ENCODE assay signal across 18 mouse cellular contexts in the genomic region with DNA sequence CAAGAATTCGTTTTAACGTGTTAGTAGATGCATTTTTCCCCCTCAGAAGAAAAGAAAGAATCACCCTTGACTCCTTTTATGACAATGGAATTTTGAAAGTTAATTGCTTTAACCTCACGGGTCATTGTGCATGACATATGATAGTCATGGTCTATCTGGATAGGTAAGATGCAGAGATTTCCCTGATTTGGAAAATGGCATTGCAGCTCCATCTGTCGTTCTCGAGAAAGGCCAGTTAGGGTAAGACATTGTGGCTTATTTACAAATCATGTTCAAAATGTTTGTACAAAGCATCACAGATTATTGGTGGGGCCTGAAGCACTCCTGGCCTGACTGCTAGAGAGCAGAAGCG. TPM values are rescaled to one million over a fixed set of nuclear protein-coding genes. Genes with fewer than 3 reads are reported as not detected.
DNase-seq lines count a peak whose midpoint lies in the region; ATAC-seq lines count a peak whose summit lies in the region.
"Not testable (repeated sequence)": the region's sequence is repeated elsewhere in the genome, so short reads cannot be mapped to it uniquely, and the experiment has no call there.
"Had no signal": no experiment of that assay in that cellular context is flagged by ENCODE, and none has a peak within 500 bp of the region (broad histone marks: within the 10 kb centered on the region; RNA-seq: fewer than 3 reads in every experiment).

No protein-coding gene starts in this region.

- WGBS in forebrain, embryonic 14.5 days = 86% methylated on average over 6 of the region's 6 CpGs
- 74% methylated on average over 6 of the region's 6 CpGs for WGBS in hindbrain, embryonic 12.5 days
- 64% methylated on average over 6 of the region's 6 CpGs for WGBS in hindbrain, embryonic 16.5 days
- WGBS in midbrain, embryonic 12.5 days = 83% methylated on average over 6 of the region's 6 CpGs
- 75% methylated on average over 6 of the region's 6 CpGs for WGBS in midbrain, embryonic 16.5 days
- WGBS in neural tube, embryonic 13.5 days = 58% methylated on average over 6 of the region's 6 CpGs

- not testable (repeated sequence) for H3K4me2 ChIP-seq in forebrain, embryonic 14.5 days (ENCODE audit: low read length); hindbrain, embryonic 12.5 days (replicated peaks); hindbrain, embryonic 16.5 days (ENCODE audit: low read length); midbrain, embryonic 12.5 days (replicated peaks); midbrain, embryonic 16.5 days (ENCODE audit: low read length)
- peak overlapping the region; percentile 38; the same call in 1 of the 2 replicates for H3K4me2 ChIP-seq in neural tube, embryonic 13.5 days

- ATAC-seq in forebrain, embryonic 14.5 days = peak; percentile 35
- ATAC-seq in hindbrain, embryonic 12.5 days (ENCODE audit: low FRiP score) = peak; percentile 52; the same call in 1 of the 2 replicates
- ATAC-seq in hindbrain, embryonic 16.5 days = peak; percentile 51; the same call in 1 of the 2 replicates
- ATAC-seq in midbrain, embryonic 12.5 days (ENCODE audit: low FRiP score, low read depth) = peak; percentile 14; the same call in 1 of the 2 replicates
- peak; percentile 51 for ATAC-seq in midbrain, embryonic 16.5 days
- ATAC-seq in neural tube, embryonic 13.5 days (ENCODE audit: low read depth) = peak; percentile 53; the same call in 1 of the 2 replicates

- not testable (repeated sequence) for H3K36me3 ChIP-seq in forebrain, embryonic 14.5 days (ENCODE audit: control insufficient read depth, insufficient read depth, low read length); hindbrain, embryonic 12.5 days; hindbrain, embryonic 16.5 days (ENCODE audit: control insufficient read depth, insufficient read depth, low read length); midbrain, embryonic 12.5 days; midbrain, embryonic 16.5 days (ENCODE audit: control insufficient read depth, insufficient read depth, low read length); neural tube, embryonic 13.5 days

- not testable (repeated sequence) for DNase-seq in forebrain, embryonic 14.5 days (ENCODE audit: low spot score)

- H3K27ac ChIP-seq in forebrain, embryonic 14.5 days (ENCODE audit: low read depth, low read length); hindbrain, embryonic 12.5 days; hindbrain, embryonic 16.5 days (ENCODE audit: low read depth, low read length); midbrain, embryonic 12.5 days (replicated peaks); midbrain, embryonic 16.5 days (ENCODE audit: low read length); neural tube, embryonic 13.5 days (replicated peaks): not testable (repeated sequence)

- not testable (repeated sequence) for H3K4me3 ChIP-seq in forebrain, embryonic 14.5 days (ENCODE audit: low read depth, low read length); hindbrain, embryonic 12.5 days; hindbrain, embryonic 16.5 days (ENCODE audit: low read length); midbrain, embryonic 12.5 days; midbrain, embryonic 16.5 days (ENCODE audit: low read depth, low read length); neural tube, embryonic 13.5 days

- H3K9ac ChIP-seq in forebrain, embryonic 14.5 days (ENCODE audit: low read length); hindbrain, embryonic 12.5 days; hindbrain, embryonic 16.5 days (ENCODE audit: low read depth, low read length); midbrain, embryonic 12.5 days (replicated peaks); midbrain, embryonic 16.5 days (ENCODE audit: low read depth, low read length); neural tube, embryonic 13.5 days: not testable (repeated sequence)

- not testable (repeated sequence) for H3K9me3 ChIP-seq in forebrain, embryonic 14.5 days (replicated peaks; ENCODE audit: control insufficient read depth, low read length); hindbrain, embryonic 12.5 days (replicated peaks); hindbrain, embryonic 16.5 days (ENCODE audit: control insufficient read depth, low read length); midbrain, embryonic 12.5 days; midbrain, embryonic 16.5 days (replicated peaks; ENCODE audit: control insufficient read depth, low read length, poor library complexity, severe bottlenecking); neural tube, embryonic 13.5 days

- not testable (repeated sequence) for H3K27me3 ChIP-seq in forebrain, embryonic 14.5 days (replicated peaks; ENCODE audit: control insufficient read depth, insufficient read depth, low read length); hindbrain, embryonic 12.5 days; hindbrain, embryonic 16.5 days (replicated peaks; ENCODE audit: control insufficient read depth, insufficient read depth, low read length); midbrain, embryonic 12.5 days; midbrain, embryonic 16.5 days (ENCODE audit: control insufficient read depth, insufficient read depth, low read depth, low read length); neural tube, embryonic 13.5 days

- H3K4me1 ChIP-seq in forebrain, embryonic 14.5 days (ENCODE audit: control insufficient read depth, insufficient read depth, low read length); hindbrain, embryonic 12.5 days; hindbrain, embryonic 16.5 days (ENCODE audit: control insufficient read depth, insufficient read depth, low read depth, low read length); midbrain, embryonic 12.5 days; midbrain, embryonic 16.5 days (ENCODE audit: control insufficient read depth, insufficient read depth, low read length); neural tube, embryonic 13.5 days (replicated peaks): not testable (repeated sequence)

RNA-seq across cellular contexts. Expression of a gene that starts 0.6 kb away (rescaled TPM):
- not detected in 2 replicates for polyA plus RNA-seq in forebrain, embryonic 14.5 days (2014; fragmentation: Nextera tagmentation; extraction: Ambion mirVana)
- polyA plus RNA-seq in hindbrain, embryonic 12.5 days (2016; fragmentation: Nextera tagmentation; extraction: Ambion mirVana) = not detected in 2 replicates
- 0.24 TPM in 1 of 2 replicates, not detected in the other for polyA plus RNA-seq in hindbrain, embryonic 16.5 days (2015; fragmentation: Nextera tagmentation; extraction: Ambion mirVana)
- 0.26 TPM in 1 of 2 replicates, not detected in the other for polyA plus RNA-seq in midbrain, embryonic 12.5 days (2016; fragmentation: Nextera tagmentation; extraction: Ambion mirVana)
- 0.21 and 0.40 TPM in 2 replicates for polyA plus RNA-seq in midbrain, embryonic 16.5 days (2015; fragmentation: Nextera tagmentation; extraction: Ambion mirVana)
- not detected in 2 replicates for polyA plus RNA-seq in neural tube, embryonic 13.5 days (2015; fragmentation: Nextera tagmentation; extraction: Ambion mirVana)
- polyA plus RNA-seq: adrenal gland, adult 2 months; C2C12; CD4-positive, CD25-positive, alpha-beta regulatory T cell, adult 4 months; cerebellum, adult 2 months; embryonic facial prominence, embryonic 12.5 days; embryonic facial prominence, embryonic 15.5 days; forebrain, embryonic 11.5 days; gonadal fat pad, adult 2 months; heart, embryonic 12.5 days; heart, embryonic 15.5 days; hindbrain, embryonic 10.5 days; intestine, embryonic 15.5 days had no signal

RNA-seq across cellular contexts. Expression of a gene that starts 22.6 kb away (rescaled TPM):
- not detected in 2 replicates for polyA plus RNA-seq in forebrain, embryonic 14.5 days (2014; fragmentation: Nextera tagmentation; extraction: Ambion mirVana)
- not detected in 2 replicates for polyA plus RNA-seq in hindbrain, embryonic 12.5 days (2016; fragmentation: Nextera tagmentation; extraction: Ambion mirVana)
- polyA plus RNA-seq in hindbrain, embryonic 16.5 days (2015; fragmentation: Nextera tagmentation; extraction: Ambion mirVana) = not detected in 2 replicates
- not detected in 2 replicates for polyA plus RNA-seq in midbrain, embryonic 12.5 days (2016; fragmentation: Nextera tagmentation; extraction: Ambion mirVana)
- not detected in 2 replicates for polyA plus RNA-seq in midbrain, embryonic 16.5 days (2015; fragmentation: Nextera tagmentation; extraction: Ambion mirVana)
- not detected in 2 replicates for polyA plus RNA-seq in neural tube, embryonic 13.5 days (2015; fragmentation: Nextera tagmentation; extraction: Ambion mirVana)
- polyA plus RNA-seq: adrenal gland, adult 2 months; C2C12; cerebellum, adult 2 months; embryonic facial prominence, embryonic 12.5 days; embryonic facial prominence, embryonic 15.5 days; forebrain, embryonic 11.5 days; gonadal fat pad, adult 2 months; heart, embryonic 12.5 days; heart, embryonic 15.5 days; hindbrain, embryonic 10.5 days; intestine, embryonic 15.5 days had no signal

RNA-seq across cellular contexts. Expression of a gene that starts 58.1 kb away (rescaled TPM):
- 0.25 and 0.88 TPM in 2 replicates for polyA plus RNA-seq in forebrain, embryonic 14.5 days (2014; fragmentation: Nextera tagmentation; extraction: Ambion mirVana)
- 0.42 and 0.88 TPM in 2 replicates for polyA plus RNA-seq in hindbrain, embryonic 12.5 days (2016; fragmentation: Nextera tagmentation; extraction: Ambion mirVana)
- polyA plus RNA-seq in hindbrain, embryonic 16.5 days (2015; fragmentation: Nextera tagmentation; extraction: Ambion mirVana) = 0.76 and 1.5 TPM in 2 replicates
- polyA plus RNA-seq in midbrain, embryonic 12.5 days (2016; fragmentation: Nextera tagmentation; extraction: Ambion mirVana) = 0.54 and 0.88 TPM in 2 replicates
- polyA plus RNA-seq in midbrain, embryonic 16.5 days (2015; fragmentation: Nextera tagmentation; extraction: Ambion mirVana) = 0.47 and 0.82 TPM in 2 replicates
- 0.68 and 1.2 TPM in 2 replicates for polyA plus RNA-seq in neural tube, embryonic 13.5 days (2015; fragmentation: Nextera tagmentation; extraction: Ambion mirVana)
